Mouse (Mus musculus) heart, postnatal 0 days (tissue): ENCODE results near the gene Mkrn3. TPM values are rescaled to one million over a fixed set of nuclear protein-coding genes. Genes with fewer than 3 reads are reported as not detected.

Experiments
- ATAC-seq: fragments of 200-750 bp; cut with Nextera tagmentation; 2 replicates; pipeline ENCODE4 v1.8.0; 2017; ENCODE audit warnings: low read depth, moderate number of reproducible peaks, moderate library complexity; ENCODE audit not compliant: insufficient read depth
- DNase-seq: peaks from one replicate; pipeline ENCODE4 v3.0.0-alpha.2; 2016; ENCODE audit warnings: low spot score
- H3K27ac ChIP-seq: fragments of 300-500 bp; sonication (generic); 2 replicates; pipeline ENCODE4 v1.5.1; 2014; ENCODE audit warnings: low read depth, mild to moderate bottlenecking
- H3K27me3 ChIP-seq: fragments of 300-500 bp; sonication (generic); 2 replicates; pipeline ENCODE4 v1.6.1; 2014; ENCODE audit warnings: low read length, mixed read lengths; ENCODE audit not compliant: control insufficient read depth, insufficient read depth
- H3K36me3 ChIP-seq: fragments of 300-500 bp; sonication (generic); replicated peaks from 2 replicates; pipeline ENCODE4 v1.6.1; 2014; ENCODE audit warnings: low read length, mixed read lengths; ENCODE audit not compliant: control insufficient read depth, insufficient read depth
- H3K4me1 ChIP-seq: fragments of 300-500 bp; sonication (generic); 2 replicates; pipeline ENCODE4 v1.6.1; 2014; ENCODE audit warnings: antibody characterized with exemption; ENCODE audit not compliant: control insufficient read depth, insufficient read depth
- H3K4me2 ChIP-seq: fragments of 300-500 bp; sonication (generic); 2 replicates; pipeline ENCODE4 v1.6.1; 2014; ENCODE audit warnings: low read depth, mild to moderate bottlenecking, low read length, moderate library complexity
- H3K4me3 ChIP-seq: fragments of 300-500 bp; sonication (generic); 2 replicates; pipeline ENCODE4 v1.5.1; 2014; ENCODE audit warnings: low read depth, low read length
- H3K9ac ChIP-seq: fragments of 300-500 bp; sonication (generic); replicated peaks from 2 replicates; pipeline ENCODE4 v1.6.1; 2014; ENCODE audit warnings: low read depth, low read length, mixed read lengths
- H3K9me3 ChIP-seq: fragments of 300-500 bp; sonication (generic); replicated peaks from 2 replicates; pipeline ENCODE4 v1.6.1; 2016; ENCODE audit warnings: low read length; ENCODE audit not compliant: control insufficient read depth
- CTCF ChIP-seq: IDR thresholded peaks from 2 replicates; pipeline ENCODE4 v1.5.1; 2016; ENCODE audit warnings: antibody characterized with exemption, control low read depth, low read depth
- EP300 ChIP-seq: IDR thresholded peaks from 2 replicates; pipeline ENCODE4 v1.6.1; 2016; ENCODE audit warnings: antibody characterized with exemption, low read depth
- WGBS: fragments of 180-500 bp; shearing (Covaris S2); extraction: QIAGEN DNeasy Blood & Tissue Kit; methylation state at CpG from one replicate; pipeline ENCODE4 v1.1.7; 2014; 5-methylcytosine and 5-hydroxymethylcytosine counted together
- polyA plus RNA-seq: library from polyadenylated mRNA; unstranded; fragments of >200 nt; fragmentation: Nextera tagmentation; extraction: Ambion mirVana; gene quantifications from 2 replicates; pipeline ENCODE4 v1.2.1, GENCODE M21; 2015
- total RNA-seq: library from RNA; depleted of rRNA; stranded (reverse); fragments of >200 nt; gene quantifications from 2 replicates; pipeline ENCODE4 v1.2.3, GENCODE M21; 2014; ENCODE audit warnings: low replicate concordance; rRNA removed

The Mkrn3 gene
- 0.88 and 8.1 TPM in 2 replicates for total RNA-seq
- polyA plus RNA-seq, result 1.4 TPM in 2 replicates

- peak within 1 kb of the TSS; percentile 83 for H3K4me2 ChIP-seq
- H3K9ac ChIP-seq, result peak within 1 kb of the TSS; percentile 71
- 0 out of 2 replicates have a peak, but pooled peaks cover 12% of the 10 kb centered on the region for H3K9me3 ChIP-seq
- peaks cover 10% of the 10 kb centered on the region; the same call in 1 of the 2 replicates for H3K4me1 ChIP-seq
- TF ChIP-seq CTCF (no peak), EP300 (no peak)
- H3K27ac ChIP-seq, result peak within 1 kb of the TSS; percentile 34; the same call in 1 of the 2 replicates
- no peaks in the 10 kb centered on the region for H3K27me3 ChIP-seq
- 20% methylated on average over 49 of the region's 49 CpGs for WGBS
- ATAC-seq (peak; percentile 20; the same call in 1 of the 2 replicates), DNase-seq (peak; percentile 61)
- H3K4me3 ChIP-seq, result peak within 1 kb of the TSS; percentile 79
- no peaks in the 10 kb centered on the region for H3K36me3 ChIP-seq
Observed at GRCm38 (mm10) chr7:62419493-62420360, at the start of gene Mkrn3. Mkrn3 (minus strand) TSS chr7:62420139.

GRCm38 (mm10) chr7:62463878-62464755, 44.2 kb upstream of the Mkrn3 start, which contains the start of gene Peg12:
Peg12 (minus strand) TSS chr7:62464510.
- TF ChIP-seq CTCF (peak; percentile 48), EP300 (no peak)
- H3K9ac ChIP-seq, result peak within 1 kb of the TSS; percentile 48
- peak; percentile 58 for DNase-seq
- H3K4me1 ChIP-seq, result no peaks in the 10 kb centered on the region
- no peaks in the 10 kb centered on the region for H3K36me3 ChIP-seq
- peak within 1 kb of the TSS; percentile 69 for H3K4me2 ChIP-seq
- H3K27ac ChIP-seq, result peak within 1 kb of the TSS; percentile 70
- H3K27me3 ChIP-seq, result no peaks in the 10 kb centered on the region
- WGBS, result 15% methylated on average over 56 of the region's 82 CpGs
- ATAC-seq, result peak; percentile 66
- peak within 1 kb of the TSS; percentile 53 for H3K4me3 ChIP-seq
- no peaks in the 10 kb centered on the region for H3K9me3 ChIP-seq

DNA sequence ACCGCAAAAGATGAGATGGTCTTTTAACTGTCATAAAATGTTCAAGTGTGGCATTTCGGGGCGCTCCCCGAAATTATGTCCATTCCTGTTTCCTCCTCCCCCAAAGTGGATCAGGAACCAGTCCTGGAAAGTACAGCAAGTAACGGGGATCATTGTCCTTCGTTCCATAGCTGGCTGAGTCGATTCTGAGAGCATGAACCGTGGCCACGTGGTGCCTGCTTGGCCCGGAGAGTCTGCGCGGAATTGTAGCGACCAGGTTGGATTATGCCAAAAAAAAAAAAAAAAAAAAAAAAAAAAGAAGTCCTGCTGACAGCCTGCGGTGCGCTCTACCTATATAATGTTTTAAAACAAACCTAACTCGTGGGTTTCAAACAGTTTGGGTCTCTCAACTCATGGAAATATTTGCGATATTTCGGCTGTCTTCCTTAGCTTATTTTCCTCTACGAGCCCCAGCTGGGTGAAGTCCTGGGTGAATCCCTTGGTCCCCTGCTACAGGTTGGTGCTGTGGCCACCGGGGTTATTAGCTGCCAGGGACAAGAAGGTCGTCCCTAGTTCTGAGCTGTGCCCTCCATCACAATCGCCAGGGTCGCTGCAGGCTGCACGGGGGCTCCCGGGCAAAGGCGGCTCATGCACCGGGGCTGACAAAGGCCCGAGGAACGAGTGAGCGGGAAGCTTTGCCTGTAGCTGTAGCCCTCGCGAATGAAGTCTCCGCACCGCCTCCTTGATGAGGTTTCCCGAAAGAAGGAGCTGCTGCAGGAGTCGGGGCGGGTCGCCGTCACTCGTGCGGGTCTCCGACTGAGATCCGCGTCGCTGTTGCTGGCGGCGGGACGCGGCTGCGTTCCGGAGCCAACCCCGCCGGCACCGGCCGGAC, 43.3 kb upstream of the Mkrn3 start:
- Histone ChIP-seq H3K27me3 (no peaks in the 10 kb centered on the region), H3K9ac (peak overlapping the region; percentile 48), H3K4me3 (peak overlapping the region; percentile 53), H3K4me2 (peak overlapping the region; percentile 69), H3K27ac (peak overlapping the region; percentile 70), H3K9me3 (no peaks in the 10 kb centered on the region), H3K36me3 (no peaks in the 10 kb centered on the region), H3K4me1 (no peaks in the 10 kb centered on the region)
- WGBS, result 27% methylated on average over 48 of the region's 55 CpGs
- ATAC-seq, result no peak
- TF ChIP-seq EP300 (no peak), CTCF (no peak)
- no peak for DNase-seq

- Histone ChIP-seq H3K27me3 (no peaks in the 10 kb centered on the region), H3K4me3 (peak overlapping the region; percentile 53; the same call in 1 of the 2 replicates), H3K36me3 (no peaks in the 10 kb centered on the region), H3K9me3 (no peaks in the 10 kb centered on the region), H3K4me1 (no peaks in the 10 kb centered on the region), H3K9ac (no peak overlapping the region), H3K27ac (no peak overlapping the region), H3K4me2 (peak overlapping the region; percentile 69)
- no peak for DNase-seq
- ATAC-seq, result no peak
- 24% methylated on average over 13 of the region's 13 CpGs for WGBS
- TF ChIP-seq CTCF, result no peak
- TF ChIP-seq EP300, result no peak
Observed at GRCm38 (mm10) chr7:62462229-62463006, 42.5 kb upstream of the Mkrn3 start.
